ENCODE assay signal across 28 mouse cellular contexts in the genomic region with DNA sequence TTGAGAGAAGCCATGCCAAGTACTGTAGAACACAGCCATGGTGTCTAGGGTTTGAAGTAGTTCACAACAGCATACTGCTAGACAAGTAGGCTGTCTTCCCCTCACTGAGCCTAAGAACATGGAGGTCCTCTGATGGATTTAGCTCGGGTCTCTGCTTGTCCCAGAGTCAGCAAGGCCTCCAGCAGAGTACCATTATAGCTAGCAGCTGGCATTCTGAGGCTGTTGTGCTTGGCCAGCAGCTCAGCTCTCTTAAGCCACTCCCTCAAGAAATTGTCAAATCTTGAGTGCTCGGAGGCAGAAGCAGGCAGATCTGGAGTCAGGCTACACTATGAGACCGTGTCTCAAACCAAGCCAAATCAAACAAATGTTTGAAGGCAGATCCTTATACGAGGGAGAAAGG.
"Had no signal": no experiment of that assay in that cellular context is flagged by ENCODE, and none has a peak within 500 bp of the region (broad histone marks: within the 10 kb centered on the region; RNA-seq: fewer than 3 reads in every experiment).

No protein-coding gene starts in this region.

- H3K4me2 ChIP-seq: embryonic facial prominence, embryonic 12.5 days; embryonic facial prominence, embryonic 13.5 days; embryonic facial prominence, embryonic 15.5 days; forebrain, embryonic 12.5 days; forebrain, embryonic 13.5 days; forebrain, embryonic 15.5 days had no signal

- H3K27ac ChIP-seq: embryonic facial prominence, embryonic 10.5 days; embryonic facial prominence, embryonic 12.5 days; embryonic facial prominence, embryonic 13.5 days; embryonic facial prominence, embryonic 15.5 days; forebrain, embryonic 10.5 days; forebrain, embryonic 12.5 days; forebrain, embryonic 13.5 days; forebrain, embryonic 15.5 days; heart, adult 2 months had no signal

- H3K27me3 ChIP-seq: embryonic facial prominence, embryonic 12.5 days; embryonic facial prominence, embryonic 13.5 days; embryonic facial prominence, embryonic 15.5 days; forebrain, embryonic 12.5 days; forebrain, embryonic 13.5 days; forebrain, embryonic 15.5 days had no signal

- ATAC-seq: forebrain, embryonic 13.5 days; forebrain, embryonic 14.5 days; forebrain, embryonic 15.5 days; forebrain, embryonic 16.5 days; forebrain, postnatal 0 days had no signal

- DNase-seq: cerebellum, adult 2 months; cerebellum, adult 8-10 months; cerebellum, adult 9-10 months; cerebellum, adult 9-11 months; cerebellum, postnatal 10 days; cerebellum, postnatal 14 days; cerebellum, postnatal 25 days; cerebellum, postnatal 36 days; embryo, embryonic 11 days; forebrain, postnatal 0 days; gastrocnemius, postnatal 10 days; gastrocnemius, postnatal 14 days; gastrocnemius, postnatal 25 days; gastrocnemius, postnatal 36 days; heart, adult 11 months; heart, adult 18-20 months; heart, adult 2 months had no signal

- H3K4me3 ChIP-seq: embryonic facial prominence, embryonic 10.5 days; embryonic facial prominence, embryonic 12.5 days; embryonic facial prominence, embryonic 13.5 days; embryonic facial prominence, embryonic 15.5 days; erythroblast, embryonic 14.5 days; forebrain, embryonic 10.5 days; forebrain, embryonic 12.5 days; forebrain, embryonic 13.5 days; forebrain, embryonic 15.5 days; heart, adult 2 months had no signal
